Mouse (Mus musculus): Measurements from ENCODE around the gene Krt33b. TPM values are rescaled to one million over a fixed set of nuclear protein-coding genes. Genes with fewer than 3 reads are reported as not detected.

Krt33b gene
- polyA plus RNA-seq, 1 experiment from 2014 or later: not detected

- 81% methylated on average over 20 of the region's 20 CpGs for WGBS
- DNase-seq (ENCODE audit: low spot score): peak; percentile 57
- Histone ChIP-seq H3K36me3 (ENCODE audit: control insufficient read depth, insufficient read depth, low read length) (no peaks in the 10 kb centered on the region), H3K9me3 (replicated peaks; ENCODE audit: control insufficient read depth, low read length) (no peaks in the 10 kb centered on the region), H3K4me2 (ENCODE audit: low read length) (no peak overlapping the region), H3K27me3 (replicated peaks; ENCODE audit: control insufficient read depth, insufficient read depth, low read length) (no peaks in the 10 kb centered on the region), H3K9ac (ENCODE audit: low read length) (no peak overlapping the region), H3K27ac (ENCODE audit: low read depth, low read length) (peak overlapping the region; percentile 63; the same call in 1 of the 2 replicates), H3K4me3 (ENCODE audit: low read depth, low read length) (no peak overlapping the region), H3K4me1 (ENCODE audit: control insufficient read depth, insufficient read depth, low read length) (no peaks in the 10 kb centered on the region)
- ATAC-seq: peak; percentile 79
These were observed 44.2 kb downstream of the Krt33b start for GRCm38 (mm10) chr11:99985291-99986092.

GRCm38 (mm10) chr11:99983442-99983841, 46.2 kb downstream of the Krt33b start:
- Histone ChIP-seq H3K4me1 (ENCODE audit: control insufficient read depth, insufficient read depth, low read length) (no peaks in the 10 kb centered on the region), H3K4me3 (ENCODE audit: low read depth, low read length) (no peak overlapping the region), H3K36me3 (ENCODE audit: control insufficient read depth, insufficient read depth, low read length) (no peaks in the 10 kb centered on the region), H3K9me3 (replicated peaks; ENCODE audit: control insufficient read depth, low read length) (no peaks in the 10 kb centered on the region), H3K4me2 (ENCODE audit: low read length) (no peak overlapping the region), H3K9ac (ENCODE audit: low read length) (no peak overlapping the region), H3K27me3 (replicated peaks; ENCODE audit: control insufficient read depth, insufficient read depth, low read length) (no peaks in the 10 kb centered on the region), H3K27ac (ENCODE audit: low read depth, low read length) (no peak overlapping the region)
- WGBS: 95% methylated on average over 1 of the region's 1 CpGs
- DNase-seq (ENCODE audit: low spot score) (no peak), ATAC-seq (no peak)

GRCm38 (mm10) chr11:99982731-99983130, 46.9 kb downstream of the Krt33b start:
- no peak overlapping the region for H3K9ac ChIP-seq (ENCODE audit: low read length)

GRCm38 (mm10) chr11:99978953-99979352, 50.7 kb downstream of the Krt33b start, which contains the start of gene Krtap29-1:
Krtap29-1 (minus strand) TSS chr11:99979053.
- no peak within 1 kb of the TSS for H3K4me2 ChIP-seq (ENCODE audit: low read length)
- no peak within 1 kb of the TSS for H3K9ac ChIP-seq (ENCODE audit: low read length)
- H3K27me3 ChIP-seq (replicated peaks; ENCODE audit: control insufficient read depth, insufficient read depth, low read length): no peaks in the 10 kb centered on the region
- H3K4me1 ChIP-seq (ENCODE audit: control insufficient read depth, insufficient read depth, low read length): no peaks in the 10 kb centered on the region
- H3K9me3 ChIP-seq (replicated peaks; ENCODE audit: control insufficient read depth, low read length): no peaks in the 10 kb centered on the region
- no peak for ATAC-seq
- no peak for DNase-seq (ENCODE audit: low spot score)
- 77% methylated on average over 5 of the region's 5 CpGs for WGBS
- H3K4me3 ChIP-seq (ENCODE audit: low read depth, low read length): no peak within 1 kb of the TSS
- no peaks in the 10 kb centered on the region for H3K36me3 ChIP-seq (ENCODE audit: control insufficient read depth, insufficient read depth, low read length)
- no peak within 1 kb of the TSS for H3K27ac ChIP-seq (ENCODE audit: low read depth, low read length)

More at GRCm38 (mm10) chr11:99982731-99983130, 46.9 kb downstream of the Krt33b start:
- Histone ChIP-seq H3K4me2 (ENCODE audit: low read length) (no peak overlapping the region), H3K9me3 (replicated peaks; ENCODE audit: control insufficient read depth, low read length) (no peaks in the 10 kb centered on the region), H3K27ac (ENCODE audit: low read depth, low read length) (no peak overlapping the region), H3K36me3 (ENCODE audit: control insufficient read depth, insufficient read depth, low read length) (no peaks in the 10 kb centered on the region), H3K4me3 (ENCODE audit: low read depth, low read length) (no peak overlapping the region), H3K27me3 (replicated peaks; ENCODE audit: control insufficient read depth, insufficient read depth, low read length) (no peaks in the 10 kb centered on the region), H3K4me1 (ENCODE audit: control insufficient read depth, insufficient read depth, low read length) (no peaks in the 10 kb centered on the region)
- WGBS: 88% methylated on average over 9 of the region's 9 CpGs
- no peak for DNase-seq (ENCODE audit: low spot score)
- no peak for ATAC-seq

Other genes starting within 250 kb of the Krt33b start
- not detected in 2 replicates for gene Krtap4-8, start 249.2 kb downstream of the Krt33b start, polyA plus RNA-seq (2014; fragmentation: Nextera tagmentation; extraction: Ambion mirVana)
- not detected in 2 replicates for gene Krtap4-9, start 244.7 kb downstream of the Krt33b start, polyA plus RNA-seq (2014; fragmentation: Nextera tagmentation; extraction: Ambion mirVana)
- gene Gm11596, start 236.4 kb downstream of the Krt33b start, polyA plus RNA-seq (2014; fragmentation: Nextera tagmentation; extraction: Ambion mirVana): not detected in 2 replicates
- gene Gm11569, start 230.9 kb downstream of the Krt33b start, polyA plus RNA-seq (2014; fragmentation: Nextera tagmentation; extraction: Ambion mirVana): not detected in 2 replicates
- not detected in 2 replicates for gene Gm11554, start 225.4 kb downstream of the Krt33b start, polyA plus RNA-seq (2014; fragmentation: Nextera tagmentation; extraction: Ambion mirVana)
- not detected in 2 replicates for gene Krtap4-13, start 220.0 kb downstream of the Krt33b start, polyA plus RNA-seq (2014; fragmentation: Nextera tagmentation; extraction: Ambion mirVana)
- gene Gm11564, start 214.2 kb downstream of the Krt33b start, polyA plus RNA-seq (2014; fragmentation: Nextera tagmentation; extraction: Ambion mirVana): not detected in 2 replicates
- not detected in 2 replicates for gene 2300003K06Rik, start 191.8 kb downstream of the Krt33b start, polyA plus RNA-seq (2014; fragmentation: Nextera tagmentation; extraction: Ambion mirVana)
- gene Krtap4-16, start 178.3 kb downstream of the Krt33b start, polyA plus RNA-seq (2014; fragmentation: Nextera tagmentation; extraction: Ambion mirVana): not detected in 2 replicates
- not detected in 2 replicates for gene Gm11568, start 172.0 kb downstream of the Krt33b start, polyA plus RNA-seq (2014; fragmentation: Nextera tagmentation; extraction: Ambion mirVana)
- gene Gm11559, start 165.4 kb downstream of the Krt33b start, polyA plus RNA-seq (2014; fragmentation: Nextera tagmentation; extraction: Ambion mirVana): not detected in 2 replicates
- not detected in 2 replicates for gene Krtap9-1, start 156.5 kb downstream of the Krt33b start, polyA plus RNA-seq (2014; fragmentation: Nextera tagmentation; extraction: Ambion mirVana)
- gene Gm11567, start 150.7 kb downstream of the Krt33b start, polyA plus RNA-seq (2014; fragmentation: Nextera tagmentation; extraction: Ambion mirVana): not detected in 2 replicates
- gene Krtap31-1, start 121.9 kb downstream of the Krt33b start, polyA plus RNA-seq (2014; fragmentation: Nextera tagmentation; extraction: Ambion mirVana): not detected in 2 replicates
- gene Gm11565, start 115.1 kb downstream of the Krt33b start, polyA plus RNA-seq (2014; fragmentation: Nextera tagmentation; extraction: Ambion mirVana): not detected in 2 replicates
- gene Krtap31-2, start 93.6 kb downstream of the Krt33b start, polyA plus RNA-seq (2014; fragmentation: Nextera tagmentation; extraction: Ambion mirVana): not detected in 2 replicates
- not detected in 2 replicates for gene Krtap9-5, start 81.4 kb downstream of the Krt33b start, polyA plus RNA-seq (2014; fragmentation: Nextera tagmentation; extraction: Ambion mirVana)
- gene Krtap29-1, start 50.8 kb downstream of the Krt33b start, polyA plus RNA-seq (2014; fragmentation: Nextera tagmentation; extraction: Ambion mirVana): not detected in 2 replicates
- gene Krtap16-1, start 43.3 kb downstream of the Krt33b start, polyA plus RNA-seq (2014; fragmentation: Nextera tagmentation; extraction: Ambion mirVana): 0.09 TPM in 1 of 2 replicates, not detected in the other
- 0.30 TPM in 1 of 2 replicates, not detected in the other for gene Krtap17-1, start 35.9 kb downstream of the Krt33b start, polyA plus RNA-seq (2014; fragmentation: Nextera tagmentation; extraction: Ambion mirVana)
- not detected in 2 replicates for gene Krt33a, start 13.7 kb downstream of the Krt33b start, polyA plus RNA-seq (2014; fragmentation: Nextera tagmentation; extraction: Ambion mirVana)
- not detected in 2 replicates for gene Krt34, start 11.7 kb upstream of the Krt33b start, polyA plus RNA-seq (2014; fragmentation: Nextera tagmentation; extraction: Ambion mirVana)
- not detected in 2 replicates for gene Krt31, start 20.7 kb upstream of the Krt33b start, polyA plus RNA-seq (2014; fragmentation: Nextera tagmentation; extraction: Ambion mirVana)
- not detected in 2 replicates for gene Krt32, start 58.4 kb upstream of the Krt33b start, polyA plus RNA-seq (2014; fragmentation: Nextera tagmentation; extraction: Ambion mirVana)
- not detected in 2 replicates for gene Krt35, start 66.4 kb upstream of the Krt33b start, polyA plus RNA-seq (2014; fragmentation: Nextera tagmentation; extraction: Ambion mirVana)
- gene Krt36, start 75.8 kb upstream of the Krt33b start, polyA plus RNA-seq (2014; fragmentation: Nextera tagmentation; extraction: Ambion mirVana): not detected in 2 replicates
- gene Krt13, start 91.7 kb upstream of the Krt33b start, polyA plus RNA-seq (2014; fragmentation: Nextera tagmentation; extraction: Ambion mirVana): not detected in 2 replicates
- 0.17 and 0.22 TPM in 2 replicates for gene Krt15, start 106.1 kb upstream of the Krt33b start, polyA plus RNA-seq (2014; fragmentation: Nextera tagmentation; extraction: Ambion mirVana)
- gene Krt19, start 118.8 kb upstream of the Krt33b start, polyA plus RNA-seq (2014; fragmentation: Nextera tagmentation; extraction: Ambion mirVana): 0.22 and 1.2 TPM in 2 replicates
- gene Krt9, start 163.4 kb upstream of the Krt33b start, polyA plus RNA-seq (2014; fragmentation: Nextera tagmentation; extraction: Ambion mirVana): not detected in 2 replicates
- 0.20 TPM in 1 of 2 replicates, not detected in the other for gene Krt14, start 177.7 kb upstream of the Krt33b start, polyA plus RNA-seq (2014; fragmentation: Nextera tagmentation; extraction: Ambion mirVana)
- gene Krt16, start 219.0 kb upstream of the Krt33b start, polyA plus RNA-seq (2014; fragmentation: Nextera tagmentation; extraction: Ambion mirVana): not detected in 2 replicates
- 0.14 and 0.23 TPM in 2 replicates for gene Krt17, start 231.2 kb upstream of the Krt33b start, polyA plus RNA-seq (2014; fragmentation: Nextera tagmentation; extraction: Ambion mirVana)
- 0.21 TPM in 1 of 2 replicates, not detected in the other for gene Krt42, start 240.0 kb upstream of the Krt33b start, polyA plus RNA-seq (2014; fragmentation: Nextera tagmentation; extraction: Ambion mirVana)